Mouse (Mus musculus): ENCODE data around the gene Fpgt. TPM values are rescaled to one million over a fixed set of nuclear protein-coding genes. Genes with fewer than 3 reads are reported as not detected.

The Fpgt gene
- polyA plus RNA-seq, 1 experiment: 12.1 TPM

GRCm38 (mm10) chr3:155039012-155039836, 54.0 kb downstream of the Fpgt start:
- Histone ChIP-seq H3K27me3 (replicated peaks; ENCODE audit: control insufficient read depth, insufficient read depth, low read length) (no peaks in the 10 kb centered on the region), H3K4me3 (ENCODE audit: insufficient read depth, low read depth, low read length) (no peak overlapping the region), H3K36me3 (ENCODE audit: control insufficient read depth, insufficient read depth, low read length) (no peaks in the 10 kb centered on the region), H3K4me1 (ENCODE audit: control insufficient read depth, insufficient read depth, low read length) (no peaks in the 10 kb centered on the region), H3K27ac (ENCODE audit: insufficient read depth, low read depth, low read length) (no peak overlapping the region)
- DNase-seq: no peak
- TF ChIP-seq CTCF (conservative IDR thresholded peaks at IDR 0.05; ENCODE audit: insufficient read depth, insufficient read length, low read depth, low read length): no peak
- 38% methylated on average over 1 of the region's 1 CpGs for WGBS

Other genes starting within 250 kb of the Fpgt start
- 0.05 TPM in 1 of 2 replicates, not detected in the other for gene Tnni3k, start 38.0 kb downstream of the Fpgt start, polyA plus RNA-seq (2012; rRNA removed)
- gene Lrriq3, start within 50 bp of the Fpgt start, polyA plus RNA-seq (2012; rRNA removed): 0.72 and 0.81 TPM in 2 replicates

Data from kidney, adult 2 months (tissue).